Mouse (Mus musculus): ENCODE measurements at regions not wholly inside any gene's neighbourhood (a gene's known extent, or its start where the extent isn't known, plus 50 kb on each side); places are given as distances from the start of the nearest gene placed in this dataset.
A peak's percentile ranks its signal among the peaks of the same experiment; 100 is the strongest.

DNA sequence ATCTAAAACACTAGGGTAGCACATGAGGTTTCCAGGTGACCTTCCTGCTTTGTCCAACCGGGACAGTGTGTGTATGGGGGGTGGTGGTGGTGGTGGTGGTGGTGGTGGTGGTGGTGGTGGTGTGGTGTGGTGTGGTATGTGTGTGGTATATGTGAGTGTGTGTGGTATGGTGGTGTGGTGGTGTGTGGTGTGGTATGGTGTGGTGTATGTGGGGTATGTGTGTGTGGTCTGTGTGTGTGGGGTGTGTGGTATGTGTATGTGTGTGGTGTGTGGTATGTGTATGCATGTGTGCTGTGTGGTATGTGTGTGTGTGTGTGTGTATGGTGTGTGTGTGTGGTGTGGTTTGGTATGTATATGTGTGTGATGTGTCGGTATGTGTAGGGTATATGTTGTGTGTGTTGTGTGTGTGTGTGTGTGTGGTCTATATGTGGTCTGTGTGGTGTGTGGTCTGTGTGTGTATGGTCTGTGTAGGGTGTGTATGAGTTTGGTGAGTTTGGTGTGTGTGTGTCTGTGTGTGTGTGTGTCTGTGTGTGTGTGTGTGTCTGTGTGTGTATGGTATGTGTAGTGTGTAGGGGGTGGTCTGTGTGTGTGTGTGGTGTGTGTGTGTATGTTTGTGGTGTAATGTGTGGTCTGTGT lies 556.7 kb downstream of the Bnc2 start:
- peak; percentile 51; the same call in 1 of the 2 replicates for ATAC-seq (ENCODE audit: low FRiP score, low TSS enrichment)
- Histone ChIP-seq H3K9me3 (ENCODE audit: control insufficient read depth, low read length) (no peaks in the 10 kb centered on the region), H3K27ac (replicated peaks; ENCODE audit: low read depth, low read length) (no peak overlapping the region), H3K36me3 (ENCODE audit: control insufficient read depth, insufficient read depth, low read length) (no peaks in the 10 kb centered on the region), H3K4me1 (ENCODE audit: control insufficient read depth, insufficient read depth, low read length) (peaks cover 7% of the 10 kb centered on the region; the same call in 1 of the 2 replicates), H3K4me3 (replicated peaks; ENCODE audit: low read depth, low read length) (no peak overlapping the region), H3K27me3 (ENCODE audit: control insufficient read depth, insufficient read depth, low read length) (no peaks in the 10 kb centered on the region), H3K4me2 (ENCODE audit: low read length) (no peak overlapping the region), H3K9ac (replicated peaks; ENCODE audit: low read length) (no peak overlapping the region)
- WGBS = 98% methylated on average over 2 of the region's 2 CpGs
- no peak for DNase-seq

DNA sequence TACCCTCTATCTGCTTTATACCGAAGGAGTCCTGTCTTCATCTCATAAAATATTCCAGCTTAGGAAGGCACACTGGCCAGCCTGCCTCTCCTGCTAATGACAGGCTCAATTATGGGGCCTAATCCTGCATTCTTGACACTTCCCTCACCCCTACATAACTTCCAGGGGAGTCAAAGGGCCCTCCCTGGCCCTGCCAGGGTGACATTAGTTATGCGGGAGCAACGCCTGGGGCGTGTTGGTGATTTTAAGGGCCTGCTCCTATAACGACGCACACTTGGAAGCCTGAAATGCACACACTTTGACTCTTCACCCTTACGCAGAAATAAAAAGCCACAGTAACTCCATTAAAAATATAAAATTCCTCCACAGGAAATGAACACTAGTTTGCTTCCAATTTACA lies 555.5 kb downstream of the Bnc2 start:
- Histone ChIP-seq H3K4me1 (ENCODE audit: control insufficient read depth, insufficient read depth, low read length) (peaks cover 7% of the 10 kb centered on the region; the same call in 1 of the 2 replicates), H3K9me3 (ENCODE audit: control insufficient read depth, low read length) (no peaks in the 10 kb centered on the region), H3K9ac (replicated peaks; ENCODE audit: low read length) (no peak overlapping the region), H3K4me3 (replicated peaks; ENCODE audit: low read depth, low read length) (no peak overlapping the region), H3K4me2 (ENCODE audit: low read length) (no peak overlapping the region), H3K27me3 (ENCODE audit: control insufficient read depth, insufficient read depth, low read length) (no peaks in the 10 kb centered on the region), H3K27ac (replicated peaks; ENCODE audit: low read depth, low read length) (no peak overlapping the region), H3K36me3 (ENCODE audit: control insufficient read depth, insufficient read depth, low read length) (no peaks in the 10 kb centered on the region)
- ATAC-seq (ENCODE audit: low FRiP score, low TSS enrichment) (no peak; the same call in 1 of the 2 replicates), DNase-seq (peak; percentile 47)
- 19% methylated on average over 7 of the region's 7 CpGs for WGBS

DNA sequence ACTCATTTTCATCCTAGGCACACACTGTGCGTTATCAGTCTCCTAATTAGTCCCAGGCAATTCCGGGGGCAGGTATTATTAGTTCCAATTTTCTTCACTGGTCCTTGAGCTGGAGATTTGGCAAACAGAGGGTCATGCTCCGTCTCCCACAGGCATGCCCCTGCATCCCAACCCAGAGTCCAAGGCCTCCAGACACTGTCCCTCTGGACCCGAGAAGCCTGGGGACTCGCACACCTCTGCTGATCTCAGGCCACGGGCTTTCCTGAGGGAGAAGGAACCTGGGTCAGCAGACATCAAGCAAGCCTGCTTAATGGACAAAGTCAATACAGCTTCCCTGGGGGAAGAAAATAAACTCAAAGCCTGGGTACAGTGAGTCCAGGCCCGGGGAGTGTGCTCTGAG lies 554.7 kb downstream of the Bnc2 start:
- DNase-seq = no peak
- Histone ChIP-seq H3K9me3 (ENCODE audit: control insufficient read depth, low read length) (no peaks in the 10 kb centered on the region), H3K9ac (replicated peaks; ENCODE audit: low read length) (no peak overlapping the region), H3K4me1 (ENCODE audit: control insufficient read depth, insufficient read depth, low read length) (peaks cover 7% of the 10 kb centered on the region; the same call in 1 of the 2 replicates), H3K4me2 (ENCODE audit: low read length) (no peak overlapping the region), H3K36me3 (ENCODE audit: control insufficient read depth, insufficient read depth, low read length) (no peaks in the 10 kb centered on the region), H3K4me3 (replicated peaks; ENCODE audit: low read depth, low read length) (no peak overlapping the region), H3K27me3 (ENCODE audit: control insufficient read depth, insufficient read depth, low read length) (no peaks in the 10 kb centered on the region), H3K27ac (replicated peaks; ENCODE audit: low read depth, low read length) (0 out of 2 replicates have a peak overlapping the region, but pooled peaks have one; percentile 16)
- ATAC-seq (ENCODE audit: low FRiP score, low TSS enrichment) = no peak
- 45% methylated on average over 7 of the region's 7 CpGs for WGBS

DNA sequence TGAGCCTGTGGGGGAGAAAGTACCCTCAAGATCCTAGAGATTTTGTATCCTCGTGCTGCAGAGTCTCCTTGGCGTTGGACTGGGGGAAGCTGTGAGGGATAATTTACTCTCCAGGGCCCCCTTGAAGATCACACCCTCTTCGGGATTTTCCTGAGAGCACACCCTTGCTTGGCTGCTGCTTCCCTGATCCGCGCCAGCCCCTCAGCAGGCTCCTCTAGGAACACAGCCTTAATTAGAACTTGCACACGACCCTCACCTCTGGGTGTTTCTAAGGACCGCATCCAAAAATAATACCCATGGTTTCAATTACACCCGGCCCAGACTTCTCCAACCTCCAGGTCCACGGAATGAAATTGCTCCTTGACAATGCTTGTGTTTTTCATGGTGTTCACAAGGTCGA lies 553.6 kb downstream of the Bnc2 start:
- ATAC-seq (ENCODE audit: low FRiP score, low TSS enrichment) (no peak), DNase-seq (no peak)
- 72% methylated on average over 10 of the region's 10 CpGs for WGBS
- H3K27me3 ChIP-seq (ENCODE audit: control insufficient read depth, insufficient read depth, low read length) = no peaks in the 10 kb centered on the region
- H3K4me2 ChIP-seq (ENCODE audit: low read length) = no peak overlapping the region
- no peak overlapping the region for H3K4me3 ChIP-seq (replicated peaks; ENCODE audit: low read depth, low read length)
- H3K9me3 ChIP-seq (ENCODE audit: control insufficient read depth, low read length) = no peaks in the 10 kb centered on the region
- peaks cover 7% of the 10 kb centered on the region; the same call in 1 of the 2 replicates for H3K4me1 ChIP-seq (ENCODE audit: control insufficient read depth, insufficient read depth, low read length)
- H3K9ac ChIP-seq (replicated peaks; ENCODE audit: low read length) = no peak overlapping the region
- H3K36me3 ChIP-seq (ENCODE audit: control insufficient read depth, insufficient read depth, low read length) = no peaks in the 10 kb centered on the region
- H3K27ac ChIP-seq (replicated peaks; ENCODE audit: low read depth, low read length) = no peak overlapping the region

DNA sequence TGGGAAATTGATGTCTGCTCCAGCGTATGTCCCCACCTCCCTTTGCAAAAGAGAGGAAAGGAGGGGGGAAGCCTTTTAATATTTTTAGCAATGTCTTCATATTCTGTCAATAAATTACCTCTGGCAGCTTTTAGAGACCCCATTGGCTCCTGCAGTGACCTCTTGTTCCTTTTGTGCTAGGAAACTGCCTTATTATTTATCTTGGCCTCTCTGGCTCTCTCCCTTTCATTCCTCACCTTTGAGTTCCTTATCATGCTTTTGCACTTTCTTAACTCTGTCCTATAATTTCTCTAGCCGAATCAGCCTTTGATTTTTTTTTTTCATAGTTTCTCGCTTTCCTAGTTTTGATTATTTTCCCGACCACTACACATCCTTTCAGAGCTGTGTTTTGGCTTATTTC lies 548.7 kb downstream of the Bnc2 start:
- no peak overlapping the region for H3K27ac ChIP-seq (replicated peaks; ENCODE audit: low read depth, low read length)

DNA sequence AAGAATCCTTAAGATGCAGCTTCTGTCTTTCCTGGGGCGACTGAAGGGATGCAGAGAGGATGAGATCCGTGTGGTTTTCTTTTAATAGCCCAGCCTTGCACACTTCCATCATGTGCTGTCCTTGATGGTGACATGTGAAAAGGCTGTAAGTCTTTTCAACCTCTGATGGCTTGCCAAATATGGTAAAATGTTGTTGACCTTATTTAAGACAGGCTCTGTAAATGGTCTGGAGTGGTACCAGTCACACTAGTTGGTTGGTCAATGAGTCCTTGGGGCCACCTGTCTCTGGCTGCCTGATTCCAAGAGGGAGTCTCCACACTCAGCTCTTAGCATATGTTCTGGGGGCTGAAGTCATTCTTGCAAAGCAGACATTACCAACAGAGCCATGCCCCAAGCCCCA lies 547.7 kb downstream of the Bnc2 start:
- Histone ChIP-seq H3K36me3 (ENCODE audit: control insufficient read depth, insufficient read depth, low read length) (no peaks in the 10 kb centered on the region), H3K9ac (replicated peaks; ENCODE audit: low read length) (no peak overlapping the region), H3K4me1 (ENCODE audit: control insufficient read depth, insufficient read depth, low read length) (no peaks in the 10 kb centered on the region), H3K4me2 (ENCODE audit: low read length) (no peak overlapping the region), H3K9me3 (ENCODE audit: control insufficient read depth, low read length) (no peaks in the 10 kb centered on the region), H3K27me3 (ENCODE audit: control insufficient read depth, insufficient read depth, low read length) (no peaks in the 10 kb centered on the region), H3K27ac (replicated peaks; ENCODE audit: low read depth, low read length) (no peak overlapping the region), H3K4me3 (replicated peaks; ENCODE audit: low read depth, low read length) (no peak overlapping the region)
- WGBS = 84% methylated on average over 2 of the region's 2 CpGs
- DNase-seq (no peak), ATAC-seq (ENCODE audit: low FRiP score, low TSS enrichment) (no peak)

More for the DNA sequence above, 548.7 kb downstream of the Bnc2 start:
- WGBS = 67% methylated on average over 4 of the region's 4 CpGs
- Histone ChIP-seq H3K36me3 (ENCODE audit: control insufficient read depth, insufficient read depth, low read length) (no peaks in the 10 kb centered on the region), H3K4me1 (ENCODE audit: control insufficient read depth, insufficient read depth, low read length) (no peaks in the 10 kb centered on the region), H3K9me3 (ENCODE audit: control insufficient read depth, low read length) (no peaks in the 10 kb centered on the region), H3K4me2 (ENCODE audit: low read length) (no peak overlapping the region), H3K9ac (replicated peaks; ENCODE audit: low read length) (no peak overlapping the region), H3K27me3 (ENCODE audit: control insufficient read depth, insufficient read depth, low read length) (no peaks in the 10 kb centered on the region), H3K4me3 (replicated peaks; ENCODE audit: low read depth, low read length) (no peak overlapping the region)
- no peak for ATAC-seq (ENCODE audit: low FRiP score, low TSS enrichment)
- no peak for DNase-seq

DNA sequence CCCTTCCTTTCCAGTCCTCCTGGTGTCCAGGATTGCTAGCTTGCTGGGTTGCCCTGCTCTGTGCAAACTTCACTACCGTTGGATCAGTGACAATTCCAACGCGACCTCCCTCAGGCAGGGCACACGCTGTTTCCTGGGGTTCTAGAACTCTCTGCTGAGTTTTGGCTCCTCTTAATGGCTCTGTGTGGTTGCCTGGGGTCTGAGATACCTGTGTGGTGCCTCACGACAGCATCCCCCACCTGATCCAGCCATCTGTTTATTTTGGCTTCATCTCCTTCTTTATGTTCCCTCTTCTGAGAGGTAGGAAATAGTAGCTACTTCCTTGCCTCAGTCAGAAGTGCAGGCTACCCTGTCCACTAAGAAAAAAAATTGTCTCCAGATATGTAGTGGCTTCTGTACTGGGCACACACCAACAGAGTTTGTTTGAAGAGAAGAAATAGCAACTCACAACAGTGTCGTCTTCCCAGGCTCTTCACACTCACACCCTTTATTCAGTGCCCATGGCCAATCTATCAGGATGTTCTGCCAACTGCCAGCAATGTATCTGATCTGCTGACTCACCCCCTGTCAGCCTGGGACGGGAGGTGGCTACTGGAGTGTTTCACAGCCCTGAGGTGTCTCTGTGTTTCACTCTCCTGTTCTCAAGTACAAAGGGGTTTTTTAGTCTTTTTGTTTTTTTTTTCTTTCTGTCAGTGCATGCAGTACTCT lies 544.1 kb downstream of the Bnc2 start:
- DNase-seq (no peak), ATAC-seq (ENCODE audit: low FRiP score, low TSS enrichment) (no peak)
- H3K9ac ChIP-seq (replicated peaks; ENCODE audit: low read length) = no peak overlapping the region
- H3K36me3 ChIP-seq (ENCODE audit: control insufficient read depth, insufficient read depth, low read length) = no peaks in the 10 kb centered on the region
- H3K9me3 ChIP-seq (ENCODE audit: control insufficient read depth, low read length) = no peaks in the 10 kb centered on the region
- H3K27ac ChIP-seq (replicated peaks; ENCODE audit: low read depth, low read length) = no peak overlapping the region
- H3K4me3 ChIP-seq (replicated peaks; ENCODE audit: low read depth, low read length) = no peak overlapping the region
- no peak overlapping the region for H3K4me2 ChIP-seq (ENCODE audit: low read length)
- no peaks in the 10 kb centered on the region for H3K4me1 ChIP-seq (ENCODE audit: control insufficient read depth, insufficient read depth, low read length)
- 74% methylated on average over 7 of the region's 7 CpGs for WGBS
- H3K27me3 ChIP-seq (ENCODE audit: control insufficient read depth, insufficient read depth, low read length) = no peaks in the 10 kb centered on the region

DNA sequence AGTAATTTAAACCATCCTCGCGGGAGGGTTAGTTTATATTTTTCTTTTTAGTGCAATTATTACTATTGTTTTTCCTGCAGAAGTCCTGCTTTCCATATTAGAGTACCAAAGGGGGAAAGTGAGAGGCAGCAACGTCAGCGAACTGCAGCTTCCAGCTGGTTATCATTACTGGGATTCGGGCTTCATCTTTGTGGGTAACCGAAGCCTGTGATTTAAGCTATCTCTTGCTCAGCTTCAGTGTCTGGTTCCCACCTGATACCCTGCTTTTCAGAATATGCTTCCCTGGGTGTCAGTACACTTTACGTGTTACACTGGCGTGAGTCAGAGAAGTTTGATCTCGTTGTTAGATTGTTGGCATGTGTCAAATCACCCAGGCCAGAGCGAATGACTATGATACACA lies 539.3 kb downstream of the Bnc2 start:
- H3K9ac ChIP-seq (replicated peaks; ENCODE audit: low read length) = no peak overlapping the region
- ATAC-seq (ENCODE audit: low FRiP score, low TSS enrichment) (no peak), DNase-seq (no peak)
- no peak overlapping the region for H3K27ac ChIP-seq (replicated peaks; ENCODE audit: low read depth, low read length)
- H3K9me3 ChIP-seq (ENCODE audit: control insufficient read depth, low read length) = no peaks in the 10 kb centered on the region; the same call in 1 of the 2 replicates
- H3K27me3 ChIP-seq (ENCODE audit: control insufficient read depth, insufficient read depth, low read length) = no peaks in the 10 kb centered on the region
- H3K4me1 ChIP-seq (ENCODE audit: control insufficient read depth, insufficient read depth, low read length) = no peaks in the 10 kb centered on the region
- WGBS = 91% methylated on average over 10 of the region's 10 CpGs
- no peaks in the 10 kb centered on the region for H3K36me3 ChIP-seq (ENCODE audit: control insufficient read depth, insufficient read depth, low read length)
- H3K4me2 ChIP-seq (ENCODE audit: low read length) = no peak overlapping the region
- no peak overlapping the region for H3K4me3 ChIP-seq (replicated peaks; ENCODE audit: low read depth, low read length)
